Mouse (Mus musculus) CH12.LX (cell line): ENCODE results near the gene Rgs3. TPM values are rescaled to one million over a fixed set of nuclear protein-coding genes. Genes with fewer than 3 reads are reported as not detected.

Experiments used
- DNase-seq: peaks from one replicate; pipeline ENCODE4 v3.0.0-alpha.2; 2013; ENCODE audit errors: extremely low read depth
- H3K27ac ChIP-seq: 2 replicates; pipeline ENCODE4 v1.5.1; 2012; ENCODE audit warnings: low read depth, mild to moderate bottlenecking, control low read depth, moderate library complexity; ENCODE audit not compliant: insufficient read depth
- H3K27me3 ChIP-seq: replicated peaks from 2 replicates; pipeline ENCODE3; 2012; ENCODE audit warnings: inconsistent platforms
- H3K36me3 ChIP-seq, 2 experiments: replicated peaks in 1 of 2; 2 replicates each; pipeline versions ENCODE3 to v1.6.1; 2012; ENCODE audit warnings: inconsistent platforms in 1 of 2, low read length in 1 of 2, mild to moderate bottlenecking in 1 of 2, mixed read lengths in 1 of 2, moderate library complexity in 1 of 2; ENCODE audit not compliant: control insufficient read depth in 1 of 2, insufficient read depth in 1 of 2
- H3K4me1 ChIP-seq, 2 experiments: 2 replicates each; pipeline ENCODE4 v1.6.1; 2012; ENCODE audit warnings: inconsistent platforms in 1 of 2, moderate library complexity in 1 of 2; ENCODE audit not compliant: insufficient read depth in 2 of 2, control insufficient read depth in 1 of 2
- H3K4me2 ChIP-seq: 2 replicates; pipeline ENCODE4 v1.6.1; 2012; ENCODE audit warnings: low read depth, mild to moderate bottlenecking, control low read depth; ENCODE audit not compliant: poor library complexity, insufficient read depth, severe bottlenecking
- H3K4me3 ChIP-seq, 3 experiments: fragments of 150-350 bp in 1 of 3; sonication (generic) in 1 of 3; replicated peaks in 1 of 3; 2 replicates each; pipeline versions ENCODE3 to v1.5.1; 2011 to 2012; ENCODE audit warnings: low read depth in 2 of 3, low read length in 2 of 3, mild to moderate bottlenecking in 2 of 3, moderate library complexity in 2 of 3, control low read depth in 1 of 3, improper control_type of control experiment in 1 of 3, inconsistent platforms in 1 of 3, mixed read lengths in 1 of 3; ENCODE audit not compliant: poor library complexity in 1 of 3
- H3K79me2 ChIP-seq: replicated peaks from 2 replicates; pipeline ENCODE4 v1.6.1; 2012; ENCODE audit warnings: mild to moderate bottlenecking, moderate library complexity; ENCODE audit not compliant: control insufficient read depth, poor library complexity, insufficient read depth, severe bottlenecking; ENCODE audit errors: extremely low read depth
- H3K9ac ChIP-seq: 2 replicates; pipeline ENCODE4 v1.6.1; 2012; ENCODE audit warnings: low read depth, mild to moderate bottlenecking, control low read depth, moderate library complexity; ENCODE audit not compliant: insufficient read depth
- H3K9me3 ChIP-seq: replicated peaks from 2 replicates; pipeline ENCODE3; 2012; ENCODE audit warnings: low read length, inconsistent platforms, mixed read lengths
- BHLHE40 ChIP-seq: IDR thresholded peaks from 2 replicates; pipeline ENCODE4 v1.6.1; 2011; ENCODE audit warnings: mild to moderate bottlenecking, low read depth, low read length, improper control_type of control experiment
- CHD1 ChIP-seq: IDR thresholded peaks from 2 replicates; pipeline ENCODE4 v1.6.1; 2012; ENCODE audit warnings: low read depth, low read length, improper control_type of control experiment, inconsistent platforms
- CHD2 ChIP-seq: IDR thresholded peaks from 2 replicates; pipeline ENCODE4 v1.6.1; 2011; ENCODE audit warnings: low read length, improper control_type of control experiment
- CTCF ChIP-seq, 2 experiments: IDR thresholded peaks in 1 of 2; conservative IDR thresholded peaks in 1 of 2; 2 replicates each; pipeline ENCODE4 v1.5.1; 2011 to 2012; ENCODE audit warnings: low read depth in 2 of 2, low read length in 2 of 2, improper control_type of control experiment in 1 of 2, inconsistent platforms in 1 of 2, mild to moderate bottlenecking in 1 of 2, moderate library complexity in 1 of 2
- E2F4 ChIP-seq: IDR thresholded peaks from 2 replicates; pipeline ENCODE4 v1.6.1; 2011; ENCODE audit warnings: low read depth, low read length, improper control_type of control experiment; ENCODE audit not compliant: insufficient replicate concordance
- ELF1 ChIP-seq: IDR thresholded peaks from 2 replicates; pipeline ENCODE4 v1.6.1; 2014; ENCODE audit warnings: low read depth, mild to moderate bottlenecking, inconsistent platforms, low read length, improper control_type of control experiment
- EP300 ChIP-seq: IDR thresholded peaks from 2 replicates; pipeline ENCODE4 v1.6.1; 2011; ENCODE audit warnings: low read length, improper control_type of control experiment
- ETS1 ChIP-seq: conservative IDR thresholded peaks from 2 replicates; pipeline ENCODE4 v1.6.1; 2012; ENCODE audit warnings: low read depth, mild to moderate bottlenecking, inconsistent platforms, low read length, improper control_type of control experiment, moderate library complexity
- GABPA ChIP-seq: IDR thresholded peaks from 2 replicates; pipeline ENCODE4 v1.6.1; 2012; ENCODE audit warnings: low read depth, low read length, improper control_type of control experiment, inconsistent platforms; ENCODE audit not compliant: insufficient replicate concordance
- HCFC1 ChIP-seq: IDR thresholded peaks from 2 replicates; pipeline ENCODE4 v1.6.1; 2012; ENCODE audit warnings: low read depth, mild to moderate bottlenecking, inconsistent platforms, low read length, improper control_type of control experiment
- IRF4 ChIP-seq: IDR thresholded peaks from 2 replicates; pipeline ENCODE4 v1.6.1; 2014; ENCODE audit warnings: low read depth, mild to moderate bottlenecking, inconsistent platforms, low read length, improper control_type of control experiment
- JUND ChIP-seq: conservative IDR thresholded peaks from 2 replicates; pipeline ENCODE4 v1.6.1; 2011; ENCODE audit warnings: low read depth, low read length, improper control_type of control experiment
- MAFK ChIP-seq: IDR thresholded peaks from 2 replicates; pipeline ENCODE4 v1.6.1; 2011; ENCODE audit warnings: low read length, improper control_type of control experiment; ENCODE audit not compliant: insufficient replicate concordance
- MAX ChIP-seq: IDR thresholded peaks from 2 replicates; pipeline ENCODE4 v1.6.1; 2011; ENCODE audit warnings: low read length, improper control_type of control experiment
- MAZ ChIP-seq: IDR thresholded peaks from 2 replicates; pipeline ENCODE4 v1.6.1; 2012; ENCODE audit warnings: low read depth, mild to moderate bottlenecking, inconsistent platforms, low read length, improper control_type of control experiment, moderate library complexity
- MEF2A ChIP-seq: IDR thresholded peaks from 2 replicates; pipeline ENCODE4 v1.6.1; 2014; ENCODE audit warnings: low read depth, mild to moderate bottlenecking, inconsistent platforms, low read length, improper control_type of control experiment, borderline replicate concordance
- MXI1 ChIP-seq: IDR thresholded peaks from 2 replicates; pipeline ENCODE4 v1.6.1; 2011; ENCODE audit warnings: mild to moderate bottlenecking, low read depth, low read length, improper control_type of control experiment
- MYC ChIP-seq: IDR thresholded peaks from 2 replicates; pipeline ENCODE4 v1.6.1; 2011; ENCODE audit warnings: low read depth, mild to moderate bottlenecking, improper control_type of control experiment, low read length
- NELFE ChIP-seq: IDR thresholded peaks from 2 replicates; pipeline ENCODE4 v1.6.1; 2011; ENCODE audit warnings: low read depth, low read length, improper control_type of control experiment
- POLR2A ChIP-seq: IDR thresholded peaks from 2 replicates; pipeline ENCODE4 v1.6.1; 2011; ENCODE audit warnings: low read depth, mild to moderate bottlenecking, improper control_type of control experiment, low read length
- RAD21 ChIP-seq: IDR thresholded peaks from 2 replicates; pipeline ENCODE4 v1.6.1; 2011; ENCODE audit warnings: low read depth, mild to moderate bottlenecking, low read length, improper control_type of control experiment, moderate library complexity
- RCOR1 ChIP-seq: conservative IDR thresholded peaks from 2 replicates; pipeline ENCODE4 v1.6.1; 2012; ENCODE audit warnings: low read depth, mild to moderate bottlenecking, inconsistent platforms, low read length, improper control_type of control experiment
- SIN3A ChIP-seq: IDR thresholded peaks from 2 replicates; pipeline ENCODE4 v1.6.1; 2012; ENCODE audit warnings: low read length, improper control_type of control experiment, inconsistent platforms
- TCF12 ChIP-seq: IDR thresholded peaks from 2 replicates; pipeline ENCODE4 v1.6.1; 2014; ENCODE audit warnings: low read depth, mild to moderate bottlenecking, inconsistent platforms, low read length, improper control_type of control experiment
- UBTF ChIP-seq: IDR thresholded peaks from 2 replicates; pipeline ENCODE4 v1.6.1; 2012; ENCODE audit warnings: low read depth, mild to moderate bottlenecking, inconsistent platforms, low read length, improper control_type of control experiment, moderate library complexity
- USF2 ChIP-seq: conservative IDR thresholded peaks from 2 replicates; pipeline ENCODE4 v1.6.1; 2011; ENCODE audit warnings: low read depth, low read length, improper control_type of control experiment
- dilution Hi-C: fragments of 300-500 bp; cut with MboI; formaldehyde crosslinking; loops from 2 replicates; pipeline ENCODE4 v1.14.3; 2020; ENCODE audit warnings: low sequenced_read_pairs; ENCODE audit not compliant: extremely low pct_unique_long_range_greater_than_20kb, extremely low pct_ligation_motif_present
- in situ Hi-C: fragments of 300-500 bp; cut with MboI; formaldehyde crosslinking; loops from 3 replicates; pipeline ENCODE4 v1.14.3; 2019; ENCODE audit warnings: low sequenced_read_pairs, low pct_ligation_motif_present, low pct_unique_long_range_greater_than_20kb, mixed read lengths
- polyA plus RNA-seq: library from polyadenylated mRNA; unstranded; fragments of >175 nt; gene quantifications from 2 replicates; pipeline ENCODE4 v1.2.1, GENCODE M21; 2012; ENCODE audit warnings: low read depth; ENCODE audit not compliant: insufficient read length
- total RNA-seq, 2 experiments: library from RNA; depleted of rRNA; stranded (reverse); fragments of 300-350 nt in 1 of 2; fragments of >200 nt in 1 of 2; gene quantifications; 2 replicates each; pipeline ENCODE4 v1.2.3; 2012 to 2014

The Rgs3 gene
- total and polyA plus RNA-seq, 3 experiments, result 3.3 to 6.0 (median 3.5) TPM

GRCm38 (mm10) chr4:62518416-62519121, 41.1 kb upstream of the Rgs3 start:
- peak overlapping the region; percentile 61 to 83 (median 68) for H3K4me3 ChIP-seq
- dilution Hi-C loops, result no loop called here
- TF ChIP-seq ETS1 (peak; percentile 52), CTCF (conservative IDR thresholded peaks at IDR 0.05 in 1 of 2, IDR thresholded peaks at IDR 0.05 in 1 of 2; ENCODE audit: low read depth in 2 of 2, low read length in 2 of 2) (peak in 1 of 2 experiments; percentile 58; a peak in 2 of 4 replicates), MEF2A (peak; percentile 65; the same call in 1 of the 2 replicates), UBTF (no peak), SIN3A (peak; percentile 64; the same call in 1 of the 2 replicates), MXI1 (peak; percentile 49; the same call in 1 of the 2 replicates), USF2 (no peak), MAFK (0 out of 2 replicates have a peak, but pooled peaks have one; percentile 25), NELFE (no peak), EP300 (peak; percentile 63), RCOR1 (peak; percentile 70; the same call in 1 of the 2 replicates), HCFC1 (0 out of 2 replicates have a peak, but pooled peaks have one; percentile 16), CHD1 (peak; percentile 64; the same call in 1 of the 2 replicates), GABPA (no peak), CHD2 (no peak), TCF12 (peak; percentile 84), E2F4 (peak; percentile 28; the same call in 1 of the 2 replicates), MAZ (no peak; the same call in 1 of the 2 replicates), JUND (no peak), BHLHE40 (peak; percentile 72), ELF1 (peak; percentile 74), POLR2A (peak; percentile 30; the same call in 1 of the 2 replicates), MAX (peak; percentile 49; the same call in 1 of the 2 replicates), MYC (peak; percentile 71; the same call in 1 of the 2 replicates), IRF4 (peak; percentile 81), RAD21 (peak; percentile 55)
- H3K27ac ChIP-seq, result peak overlapping the region; percentile 45
- H3K9me3 ChIP-seq, result no peaks in the 10 kb centered on the region
- DNase-seq, result peak; percentile 63
- H3K4me1 ChIP-seq, result peaks cover 9 to 50% of the 10 kb centered on the region in 2 experiments
- H3K4me2 ChIP-seq, result peak overlapping the region; percentile 92
- H3K9ac ChIP-seq, result peak overlapping the region; percentile 89
- no peaks in the 10 kb centered on the region; the same call in 1 of the 2 replicates for H3K79me2 ChIP-seq
- no peaks in the 10 kb centered on the region for H3K27me3 ChIP-seq
- in situ Hi-C loops, result loop anchor here (10.0 kb wide), 1 partner anchor 174 kb away; no protein-coding TSS in a partner anchor
- H3K36me3 ChIP-seq, result peaks cover 6 to 38% of the 10 kb centered on the region in 2 experiments
